Mouse (Mus musculus): Measurements from ENCODE around the gene Tbx3. TPM values are rescaled to one million over a fixed set of nuclear protein-coding genes. Genes with fewer than 3 reads are reported as not detected.

The Tbx3 gene
- total RNA-seq, 2 experiments from 2014 or later = not detected

DNA sequence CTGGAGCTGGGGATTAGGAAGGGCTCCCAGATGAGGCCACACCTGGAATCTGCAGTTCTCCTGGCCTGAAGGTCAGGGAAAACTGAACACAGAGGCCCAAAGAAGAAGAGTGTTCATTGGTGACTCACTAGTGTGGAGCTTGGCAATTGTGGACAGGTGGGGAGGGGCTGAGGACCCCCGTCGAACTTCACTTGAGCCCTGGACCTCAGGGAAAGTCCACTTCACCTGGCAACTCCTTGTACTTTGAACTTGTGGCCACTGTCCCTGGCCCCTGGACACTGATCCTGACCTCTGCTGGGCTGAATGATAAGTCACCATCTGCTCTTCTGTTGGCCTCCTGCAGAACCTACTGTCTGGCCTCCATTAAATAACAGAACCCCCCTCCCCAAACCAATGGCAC, 5.8 kb downstream of the Tbx3 start:
- ATAC-seq (replicated peaks; ENCODE audit: low FRiP score, poor library complexity, severe bottlenecking) = no peak

GRCm38 (mm10) chr5:119678516-119678915, 8.0 kb downstream of the Tbx3 start:
- ATAC-seq (replicated peaks; ENCODE audit: low FRiP score, poor library complexity, severe bottlenecking) = no peak

- no peak for ATAC-seq (replicated peaks; ENCODE audit: low FRiP score, poor library complexity, severe bottlenecking)
These were observed 8.6 kb downstream of the Tbx3 start for GRCm38 (mm10) chr5:119679084-119679483.

GRCm38 (mm10) chr5:119679614-119680328, 9.3 kb downstream of the Tbx3 start:
- ATAC-seq (replicated peaks; ENCODE audit: low FRiP score, poor library complexity, severe bottlenecking) = no peak

DNA sequence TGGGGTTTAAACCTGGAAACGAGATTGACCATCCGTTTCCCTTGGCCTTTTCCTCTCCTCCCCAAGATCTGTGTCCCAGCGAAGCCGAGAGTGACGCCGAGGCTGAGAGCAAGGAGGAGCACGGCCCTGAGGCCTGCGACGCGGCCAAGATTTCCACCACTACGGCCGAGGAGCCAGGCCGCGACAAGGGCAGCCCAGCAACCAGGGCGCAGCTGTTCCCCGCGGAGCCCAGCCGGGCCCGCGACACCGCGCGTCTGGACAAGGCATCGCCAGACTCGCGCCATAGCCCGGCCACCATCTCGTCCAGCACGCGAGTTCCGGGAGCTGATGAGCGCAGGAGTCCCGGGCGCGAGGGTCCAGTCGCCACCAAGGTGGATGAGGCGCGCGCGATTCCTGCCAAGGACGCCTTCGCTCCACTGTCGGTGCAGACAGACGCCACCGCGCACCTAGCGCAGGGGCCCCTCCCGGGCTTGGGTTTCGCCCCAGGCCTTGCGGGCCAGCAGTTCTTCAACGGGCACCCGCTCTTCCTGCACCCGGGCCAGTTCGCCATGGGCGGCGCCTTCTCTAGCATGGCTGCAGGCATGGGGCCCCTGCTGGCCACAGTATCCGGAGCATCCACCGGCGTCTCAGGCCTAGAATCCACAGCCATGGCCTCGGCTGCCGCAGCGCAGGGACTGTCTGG, 10.0 kb downstream of the Tbx3 start:
- no peak for ATAC-seq (replicated peaks; ENCODE audit: low FRiP score, poor library complexity, severe bottlenecking)

- no peak for ATAC-seq (replicated peaks; ENCODE audit: low FRiP score, poor library complexity, severe bottlenecking)
These were observed 10.8 kb downstream of the Tbx3 start for GRCm38 (mm10) chr5:119681011-119681832.

GRCm38 (mm10) chr5:119681833-119682210, 11.4 kb downstream of the Tbx3 start:
- no peak for ATAC-seq (replicated peaks; ENCODE audit: low FRiP score, poor library complexity, severe bottlenecking)

- ATAC-seq (replicated peaks; ENCODE audit: low FRiP score, poor library complexity, severe bottlenecking) = no peak
These were observed 12.4 kb downstream of the Tbx3 start for GRCm38 (mm10) chr5:119682646-119683515.

- no peak for ATAC-seq (replicated peaks; ENCODE audit: low FRiP score, poor library complexity, severe bottlenecking)
These were observed 13.4 kb downstream of the Tbx3 start for GRCm38 (mm10) chr5:119683861-119684260.

- no peak for ATAC-seq (replicated peaks; ENCODE audit: low FRiP score, poor library complexity, severe bottlenecking)
These were observed 14.4 kb downstream of the Tbx3 start for GRCm38 (mm10) chr5:119684701-119685391.

DNA sequence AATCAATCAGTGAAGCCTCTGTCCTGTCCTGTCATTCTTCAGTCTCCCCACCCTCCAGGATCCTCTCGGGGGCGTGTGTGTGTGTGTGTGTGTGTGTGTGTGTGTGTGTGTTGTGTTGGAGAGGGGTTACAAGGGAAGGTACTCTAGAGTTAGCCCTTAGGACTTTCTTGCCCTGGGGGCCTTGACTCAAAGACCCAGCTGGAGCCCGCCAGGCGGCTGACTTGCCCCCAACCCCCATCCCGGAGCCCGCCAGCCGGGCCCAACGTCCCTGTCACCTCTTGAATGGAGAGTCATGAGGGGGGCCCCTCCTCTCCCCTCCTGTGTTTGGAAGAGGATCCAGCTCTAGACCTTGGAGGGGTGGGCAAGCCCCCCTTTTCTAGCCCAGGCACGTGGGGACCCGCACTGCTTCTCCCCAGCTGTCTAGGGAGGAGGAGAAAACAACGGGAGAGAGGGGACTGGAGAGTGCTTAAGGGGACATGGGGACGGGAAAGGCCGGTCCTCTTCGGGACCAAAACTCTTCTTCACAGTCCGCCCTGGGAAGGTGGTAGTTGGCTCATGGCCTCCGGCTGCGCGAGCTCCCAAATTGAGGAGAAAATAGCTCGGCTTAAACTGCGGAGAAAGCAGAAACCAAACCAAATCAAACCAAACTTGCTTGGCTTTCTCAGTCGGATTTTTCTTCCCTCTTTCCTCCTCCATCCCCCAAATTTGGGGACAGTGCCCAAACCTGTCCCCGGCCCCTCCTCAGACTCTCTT, 15.2 kb downstream of the Tbx3 start:
- no peak for ATAC-seq (replicated peaks; ENCODE audit: low FRiP score, poor library complexity, severe bottlenecking)

DNA sequence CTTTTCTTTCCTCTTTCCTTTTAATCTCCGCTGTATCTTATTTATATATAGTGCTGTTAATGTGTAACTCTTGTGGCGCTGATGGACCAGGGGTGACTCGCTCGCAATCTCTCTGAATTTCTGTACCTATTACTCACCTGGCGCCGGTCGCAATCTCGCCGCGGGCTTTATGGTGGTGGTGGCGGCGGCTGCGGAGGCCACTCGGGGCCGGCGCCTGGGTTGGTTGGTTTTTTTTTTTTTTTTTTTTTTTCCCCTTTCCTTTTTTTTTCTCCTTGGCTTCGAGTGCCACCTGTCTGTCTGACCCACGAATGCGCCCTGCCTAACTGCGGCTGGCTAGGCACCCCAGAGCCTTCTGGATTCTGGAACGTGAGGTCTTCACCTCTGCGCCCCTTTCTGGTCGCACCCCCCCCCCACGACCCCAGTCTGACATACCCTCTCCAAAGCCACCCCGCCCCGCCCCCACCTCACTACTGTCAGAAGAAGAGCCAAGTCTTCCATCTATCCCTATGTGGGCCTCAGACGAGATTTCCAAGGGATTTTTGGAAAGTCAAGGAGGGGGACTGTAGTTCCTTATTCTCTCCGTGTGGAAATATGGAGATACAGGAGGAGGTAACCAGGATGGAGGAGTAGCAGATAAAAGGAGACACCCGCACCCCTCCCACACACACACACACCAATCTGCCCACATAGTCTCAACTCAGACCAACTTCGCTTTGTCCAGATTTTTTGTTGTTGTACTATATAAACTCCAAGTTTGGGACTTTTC, 15.9 kb downstream of the Tbx3 start:
- no peak for ATAC-seq (replicated peaks; ENCODE audit: low FRiP score, poor library complexity, severe bottlenecking)

GRCm38 (mm10) chr5:119687005-119687855, 16.8 kb downstream of the Tbx3 start:
- no peak for ATAC-seq (replicated peaks; ENCODE audit: low FRiP score, poor library complexity, severe bottlenecking)

DNA sequence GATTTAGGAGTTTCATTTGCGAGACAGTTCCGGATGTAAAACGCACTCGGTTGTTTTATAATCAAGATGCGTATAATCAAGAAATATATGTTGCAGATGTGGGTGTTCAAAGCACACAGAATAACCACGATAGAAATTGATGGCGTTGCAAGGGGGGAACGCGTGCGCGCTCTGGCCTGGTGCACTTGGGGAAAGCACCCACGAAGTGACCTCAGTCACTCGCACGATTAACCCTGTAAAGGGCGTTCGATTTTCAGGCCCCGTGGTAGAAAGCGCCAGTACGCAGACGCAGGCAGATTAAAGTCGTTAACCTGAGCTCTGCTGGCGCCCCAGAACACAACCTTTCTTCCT, 17.4 kb downstream of the Tbx3 start:
- ATAC-seq (replicated peaks; ENCODE audit: low FRiP score, poor library complexity, severe bottlenecking) = no peak

DNA sequence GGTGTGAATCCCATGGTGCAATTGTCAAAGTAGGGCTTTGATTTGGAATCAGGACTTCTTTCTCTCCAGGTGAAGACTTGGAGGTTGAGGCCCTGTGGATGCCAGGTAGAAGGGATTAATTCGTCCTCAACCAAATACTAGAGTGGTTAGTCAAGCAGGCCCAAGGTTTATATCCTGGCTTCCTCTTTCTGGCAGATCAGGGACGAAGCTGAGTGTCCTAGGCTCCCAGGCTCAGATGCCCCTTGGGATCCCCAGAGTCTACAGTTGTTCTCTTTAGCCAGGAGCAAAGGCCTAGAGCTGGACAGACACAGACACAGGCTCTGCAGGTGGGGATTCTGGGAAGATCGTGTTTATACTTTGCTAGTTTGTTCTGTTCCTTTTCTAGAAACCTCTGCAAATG, 17.8 kb downstream of the Tbx3 start:
- no peak for ATAC-seq (replicated peaks; ENCODE audit: low FRiP score, poor library complexity, severe bottlenecking)

DNA sequence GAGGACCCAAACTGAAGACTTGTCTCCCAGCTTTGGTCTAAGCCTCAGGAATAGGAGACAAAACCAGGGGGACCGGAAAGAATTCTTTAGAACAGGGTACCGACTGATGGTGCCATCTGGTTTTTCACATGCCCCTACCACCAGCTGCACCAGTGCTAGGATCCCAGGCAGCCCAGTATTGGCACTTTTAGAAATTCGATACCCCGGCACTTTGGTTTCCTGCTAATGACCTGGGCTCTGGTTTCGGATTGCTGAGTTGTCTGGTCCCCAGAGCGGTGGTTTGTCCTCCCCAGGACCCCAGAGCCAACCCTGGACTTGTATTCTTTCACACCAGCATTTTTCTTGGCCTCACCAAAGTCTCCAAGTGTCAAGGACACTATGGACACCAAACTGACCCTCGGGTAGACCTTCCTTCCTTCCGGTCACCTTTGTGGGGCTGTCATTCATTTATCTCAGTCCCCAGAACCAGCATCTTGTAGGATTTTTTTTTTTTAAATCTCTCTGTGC, 18.5 kb downstream of the Tbx3 start:
- no peak for ATAC-seq (replicated peaks; ENCODE audit: low FRiP score, poor library complexity, severe bottlenecking)

DNA sequence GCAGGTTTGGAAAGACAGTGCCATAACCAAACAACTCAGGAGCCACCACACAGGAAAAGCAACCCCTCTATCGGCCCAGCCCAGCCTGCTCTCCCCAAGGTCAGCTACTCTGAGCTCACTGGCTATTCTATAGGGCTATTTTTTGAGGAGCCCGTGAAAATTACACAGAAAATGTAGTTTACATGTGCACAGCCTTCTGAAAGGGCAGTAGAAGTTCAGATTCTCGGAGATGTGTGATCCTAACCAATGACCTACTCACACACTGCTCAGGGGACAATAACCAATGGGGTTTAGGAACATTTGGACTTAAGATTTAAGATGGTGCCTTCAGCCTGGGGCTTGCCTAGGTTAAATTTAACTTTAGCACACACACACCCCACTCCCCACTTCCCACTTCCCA, 19.0 kb downstream of the Tbx3 start:
- ATAC-seq (replicated peaks; ENCODE audit: low FRiP score, poor library complexity, severe bottlenecking) = no peak

Measured in erythroblast, adult 5-6 weeks (primary cell).